Mouse (Mus musculus): Measurements from ENCODE around the gene Rasgrp2.

Gene Rasgrp2

GRCm38 (mm10) chr19:6399285-6400095 is at the start of gene Rasgrp2:
TSS of gene Rasgrp2 (plus strand) at chr19:6399340.
- no peak for DNase-seq (ENCODE audit: low spot score)

- DNase-seq (ENCODE audit: low spot score) = no peak
These were observed 47.6 kb upstream of the Rasgrp2 start for GRCm38 (mm10) chr19:6351431-6352106.

GRCm38 (mm10) chr19:6352107-6352505 is 47.0 kb upstream of the Rasgrp2 start:
- DNase-seq (ENCODE audit: low spot score) = no peak

- DNase-seq (ENCODE audit: low spot score) = no peak
These were observed 45.1 kb upstream of the Rasgrp2 start for GRCm38 (mm10) chr19:6354030-6354429.

- DNase-seq (ENCODE audit: low spot score) = no peak
These were observed 37.8 kb upstream of the Rasgrp2 start for GRCm38 (mm10) chr19:6361291-6361690.

GRCm38 (mm10) chr19:6363091-6363410 is 36.1 kb upstream of the Rasgrp2 start:
- no peak for DNase-seq (ENCODE audit: low spot score)

- peak; percentile 100 for DNase-seq (ENCODE audit: low spot score)
These were observed 35.5 kb upstream of the Rasgrp2 start, which contains the start of gene Sf1 for GRCm38 (mm10) chr19:6363411-6364240. TSS of gene Sf1 (plus strand) at chr19:6363690.

- peak; percentile 82 for DNase-seq (ENCODE audit: low spot score)
These were observed 34.8 kb upstream of the Rasgrp2 start for GRCm38 (mm10) chr19:6364317-6364725.

- DNase-seq (ENCODE audit: low spot score) = no peak
These were observed 34.3 kb upstream of the Rasgrp2 start for GRCm38 (mm10) chr19:6364842-6365241.

GRCm38 (mm10) chr19:6370175-6370574 is 29.0 kb upstream of the Rasgrp2 start:
- DNase-seq (ENCODE audit: low spot score) = no peak

GRCm38 (mm10) chr19:6372433-6372832 is 26.7 kb upstream of the Rasgrp2 start:
- no peak for DNase-seq (ENCODE audit: low spot score)

GRCm38 (mm10) chr19:6373539-6374400 is 25.4 kb upstream of the Rasgrp2 start:
- DNase-seq (ENCODE audit: low spot score) = no peak

GRCm38 (mm10) chr19:6374571-6374970 is 24.6 kb upstream of the Rasgrp2 start:
- no peak for DNase-seq (ENCODE audit: low spot score)

- DNase-seq (ENCODE audit: low spot score) = no peak
These were observed 23.5 kb upstream of the Rasgrp2 start for GRCm38 (mm10) chr19:6375423-6376254.

GRCm38 (mm10) chr19:6376255-6376564 is 22.9 kb upstream of the Rasgrp2 start:
- DNase-seq (ENCODE audit: low spot score) = no peak

- no peak for DNase-seq (ENCODE audit: low spot score)
These were observed 22.5 kb upstream of the Rasgrp2 start for GRCm38 (mm10) chr19:6376643-6377042.

- no peak for DNase-seq (ENCODE audit: low spot score)
These were observed 21.7 kb upstream of the Rasgrp2 start for GRCm38 (mm10) chr19:6377327-6378040.

GRCm38 (mm10) chr19:6380411-6381166 is 18.6 kb upstream of the Rasgrp2 start:
- no peak for DNase-seq (ENCODE audit: low spot score)

GRCm38 (mm10) chr19:6381238-6381637 is 17.9 kb upstream of the Rasgrp2 start:
- DNase-seq (ENCODE audit: low spot score) = no peak
